Mouse (Mus musculus): ENCODE results near the gene Gm20388.

Gm20388 gene

DNA sequence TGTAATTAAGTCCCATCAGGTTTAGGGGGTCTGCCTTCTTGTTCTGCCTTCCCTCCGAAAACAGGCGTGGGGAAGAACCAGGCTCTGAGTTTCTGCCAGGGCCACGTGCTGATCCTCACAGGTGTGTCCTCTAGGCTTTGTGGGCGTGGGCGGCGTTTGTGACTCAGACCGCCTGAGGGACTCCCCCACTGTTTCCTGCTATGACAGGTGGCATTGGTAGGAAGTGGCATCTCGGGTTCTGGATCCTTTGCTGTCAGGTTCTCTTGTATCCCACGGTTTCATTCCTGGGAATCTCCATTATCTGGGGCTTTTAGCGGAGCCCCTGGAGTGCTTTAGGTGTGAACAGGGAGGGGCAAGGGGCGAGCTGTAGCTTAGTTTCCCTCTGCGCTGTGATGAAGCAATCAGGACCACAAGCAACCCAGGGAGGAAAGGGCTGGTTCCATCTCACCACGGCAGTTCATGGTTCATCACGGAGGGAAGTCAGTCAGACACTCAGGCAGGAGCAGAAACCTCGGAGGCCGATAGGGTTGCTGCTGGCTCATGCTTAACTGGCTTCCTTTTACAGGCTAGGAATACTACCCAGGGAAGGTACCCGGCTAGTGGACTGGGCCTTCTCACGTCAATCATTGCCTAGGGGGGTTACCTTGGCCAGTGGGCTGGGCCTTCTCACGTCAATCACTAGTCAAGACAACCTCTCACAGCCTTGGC, 791.3 kb downstream of the Gm20388 start:
- DNase-seq: no peak

DNA sequence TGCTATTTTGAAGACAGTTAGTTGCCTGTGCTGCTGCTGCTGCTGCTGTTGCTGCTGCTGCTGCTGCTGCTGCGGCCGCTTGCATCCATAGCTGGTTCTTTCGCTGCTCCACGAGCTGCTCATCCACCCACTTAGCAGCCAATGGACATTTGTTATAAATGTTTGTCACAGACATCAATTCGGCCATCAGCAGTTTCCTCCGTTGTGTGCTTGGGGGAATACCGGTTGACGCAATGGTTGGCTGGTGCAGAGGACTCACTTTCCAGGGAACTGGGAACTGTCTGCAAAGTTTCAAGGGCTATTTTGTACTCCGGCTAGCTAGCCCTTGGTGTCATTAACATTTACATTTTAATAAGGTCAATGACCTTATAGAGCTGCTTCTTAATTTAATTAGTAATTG, 793.6 kb downstream of the Gm20388 start:
- DNase-seq: no peak

DNA sequence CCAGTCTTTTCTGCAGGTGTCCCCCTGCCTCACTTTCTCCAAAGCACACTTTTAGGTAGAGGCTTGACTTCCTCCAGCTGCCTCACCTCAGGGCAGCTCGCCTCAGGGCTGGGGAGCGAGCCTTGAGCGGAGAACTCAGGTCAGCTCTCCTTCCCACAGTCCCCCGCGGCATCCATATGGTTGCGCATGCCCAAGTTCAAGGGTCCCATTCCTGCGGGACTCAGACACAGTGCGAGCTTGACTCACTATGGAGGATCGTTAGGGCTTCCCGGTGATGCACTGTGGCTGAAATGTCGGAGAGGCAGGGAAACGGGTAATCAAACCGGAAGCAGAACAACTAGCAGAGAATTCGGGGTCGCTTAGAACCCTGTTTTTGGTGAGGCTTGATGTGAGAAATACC, 794.5 kb downstream of the Gm20388 start:
- DNase-seq: no peak

DNA sequence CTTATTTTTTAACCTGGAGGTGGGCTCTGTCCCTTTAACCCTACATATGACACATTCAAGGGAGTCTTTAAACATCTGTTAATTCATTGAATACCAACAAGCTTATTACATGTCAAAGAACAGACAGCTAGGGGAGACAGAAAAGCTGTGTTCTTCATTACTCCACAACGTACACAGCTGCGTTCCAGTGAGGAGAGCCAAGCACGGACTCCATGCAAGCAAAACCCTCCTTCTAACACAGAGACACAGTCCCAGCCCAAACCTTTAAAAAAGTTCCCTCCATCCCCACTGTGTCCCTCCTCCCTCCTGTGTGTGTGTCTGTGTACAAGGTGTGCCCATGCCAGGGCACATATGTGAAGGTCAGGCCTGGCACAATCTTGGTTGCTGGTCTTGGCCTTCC, 795.6 kb downstream of the Gm20388 start:
- no peak for DNase-seq

DNA sequence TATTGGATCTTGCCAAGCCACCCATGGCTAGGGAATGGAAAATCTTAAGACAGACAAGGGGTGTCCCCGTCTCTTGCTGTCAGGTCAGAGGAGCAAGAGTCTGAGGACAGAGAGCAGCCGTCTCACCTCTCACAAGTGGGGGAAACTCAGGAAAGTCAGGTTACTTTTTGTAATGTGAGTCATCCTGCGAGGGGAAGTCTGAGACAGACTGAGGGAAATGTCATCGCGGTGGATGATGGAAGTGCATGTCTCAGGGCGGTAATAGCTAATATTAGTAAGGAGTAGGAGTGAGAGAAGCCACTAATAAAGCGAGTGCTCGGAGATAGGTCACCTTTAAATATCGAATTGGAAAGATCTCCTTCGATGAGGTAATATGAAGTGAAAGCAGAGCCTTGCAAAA, 798.5 kb downstream of the Gm20388 start:
- no peak for DNase-seq

DNA sequence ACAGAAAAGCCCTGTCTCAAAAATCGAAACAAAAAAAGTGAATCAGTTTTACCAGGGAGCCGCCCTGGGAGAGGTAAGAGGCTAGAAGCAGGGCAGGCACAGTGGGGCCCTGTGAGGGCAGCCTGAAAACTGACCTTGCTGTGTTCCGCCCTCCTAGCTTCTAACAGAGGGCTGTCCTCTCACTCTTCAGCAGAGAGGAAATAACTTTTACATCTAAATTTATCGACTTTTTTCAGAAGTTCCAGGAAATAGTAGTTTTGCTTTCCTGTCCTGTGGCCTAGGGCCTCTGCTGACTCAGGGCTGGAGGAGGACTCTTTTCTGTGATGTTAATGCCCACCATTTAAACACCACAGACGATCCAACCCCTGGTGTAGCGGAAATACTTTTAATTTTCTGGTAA, 804.6 kb downstream of the Gm20388 start:
- no peak for DNase-seq

DNA sequence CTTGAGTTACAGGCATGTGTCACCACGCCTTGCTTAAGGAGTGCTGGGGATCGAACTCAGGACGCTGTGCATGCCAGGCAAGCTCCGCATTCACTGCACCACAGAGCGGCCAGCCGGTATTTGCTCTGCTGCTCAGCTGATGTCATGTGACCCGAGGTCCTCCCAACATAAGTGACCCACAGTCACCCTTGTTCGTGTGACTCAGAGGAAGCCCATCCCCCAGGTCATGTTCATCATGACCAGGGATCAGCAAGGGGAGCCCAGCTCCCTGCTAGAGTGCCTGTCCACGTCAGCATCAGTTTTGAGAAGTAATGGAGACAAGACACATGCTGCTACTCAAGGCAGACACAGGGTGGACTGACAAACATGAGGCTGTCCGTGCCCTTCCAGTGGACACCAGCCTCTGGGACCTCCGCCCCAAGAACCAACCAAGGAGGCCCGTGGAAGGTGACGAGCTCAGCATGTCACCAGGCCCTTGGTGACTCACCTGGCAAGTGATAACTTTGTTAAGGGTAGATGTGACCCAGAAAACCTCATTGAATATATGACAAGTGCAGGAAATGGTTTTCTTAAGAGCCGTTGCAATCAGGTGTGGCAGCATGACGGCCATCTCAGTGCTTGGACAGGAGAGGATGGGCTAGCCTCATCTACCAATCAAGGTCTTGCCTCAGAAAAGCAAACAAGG, 805.5 kb downstream of the Gm20388 start:
- no peak for DNase-seq

DNA sequence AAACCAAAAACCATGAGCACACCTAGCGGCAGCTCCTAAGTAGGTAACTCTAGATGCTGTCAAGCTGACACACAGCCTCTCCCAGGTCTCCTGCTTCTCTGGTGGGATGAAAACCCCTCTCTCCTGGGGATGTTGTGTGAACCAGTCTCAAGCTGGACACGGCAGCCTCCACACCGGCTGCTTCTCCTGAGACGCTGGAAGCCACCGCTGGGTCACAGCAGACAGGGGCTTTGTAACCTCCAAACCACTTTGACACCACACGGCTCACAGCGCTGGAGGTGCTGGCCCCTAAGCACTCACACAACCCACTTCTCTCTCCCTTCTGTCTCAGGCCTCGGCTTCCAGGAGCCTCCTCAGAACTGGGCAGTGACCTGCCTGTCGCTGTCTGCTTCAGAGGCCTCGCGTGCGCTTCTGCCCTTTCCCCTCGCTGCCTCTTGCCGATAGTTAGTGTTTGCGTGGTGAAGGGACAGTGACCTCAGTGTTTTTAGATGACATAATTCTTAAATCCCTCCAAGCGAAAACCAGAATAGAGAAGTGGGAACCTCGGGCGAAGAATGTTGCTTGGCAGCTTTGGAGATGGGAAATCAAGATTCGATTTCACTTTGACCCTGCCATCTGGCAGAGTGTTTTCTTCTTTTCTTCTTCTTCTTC, 809.1 kb downstream of the Gm20388 start:
- DNase-seq: no peak

DNA sequence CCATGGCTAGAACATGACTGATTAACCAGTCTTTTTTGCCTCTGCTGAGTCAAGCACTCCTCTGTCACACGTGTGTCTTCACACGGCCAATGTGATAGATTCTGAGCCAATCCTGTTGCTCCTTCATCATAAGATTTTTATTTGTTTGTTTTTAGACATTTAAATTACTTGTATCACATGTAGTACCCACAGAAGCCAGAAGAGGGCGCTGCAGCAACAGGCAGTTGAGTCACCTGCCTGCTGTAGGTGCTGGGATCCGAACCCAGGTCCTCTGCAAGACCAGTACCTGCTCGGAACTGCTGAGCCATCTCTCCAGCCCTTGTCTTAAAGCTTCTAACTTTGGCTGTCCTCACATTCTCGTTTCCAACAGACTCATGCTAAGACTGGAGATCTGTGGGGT, 812.4 kb downstream of the Gm20388 start:
- DNase-seq: no peak

DNA sequence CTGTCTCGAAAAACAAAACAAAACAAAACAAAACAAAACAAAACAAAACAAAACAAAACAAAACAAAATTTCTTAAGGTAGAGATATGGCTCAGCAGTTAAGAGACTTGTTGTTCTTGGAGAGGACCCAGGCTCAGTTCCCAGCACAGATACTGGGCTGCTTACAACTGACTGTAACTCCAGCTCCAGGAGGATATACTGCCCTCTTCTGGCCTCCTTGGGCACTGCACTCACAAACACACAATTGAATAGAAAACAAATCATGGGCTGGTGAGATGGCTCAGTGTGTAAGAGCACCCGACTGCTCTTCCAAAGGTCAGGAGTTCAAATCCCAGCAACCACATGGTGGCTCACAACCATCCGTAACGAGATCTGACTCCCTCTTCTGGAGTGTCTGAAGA, 813.5 kb downstream of the Gm20388 start:
- peak in 1 of 2 experiments; percentile 30 for DNase-seq

DNA sequence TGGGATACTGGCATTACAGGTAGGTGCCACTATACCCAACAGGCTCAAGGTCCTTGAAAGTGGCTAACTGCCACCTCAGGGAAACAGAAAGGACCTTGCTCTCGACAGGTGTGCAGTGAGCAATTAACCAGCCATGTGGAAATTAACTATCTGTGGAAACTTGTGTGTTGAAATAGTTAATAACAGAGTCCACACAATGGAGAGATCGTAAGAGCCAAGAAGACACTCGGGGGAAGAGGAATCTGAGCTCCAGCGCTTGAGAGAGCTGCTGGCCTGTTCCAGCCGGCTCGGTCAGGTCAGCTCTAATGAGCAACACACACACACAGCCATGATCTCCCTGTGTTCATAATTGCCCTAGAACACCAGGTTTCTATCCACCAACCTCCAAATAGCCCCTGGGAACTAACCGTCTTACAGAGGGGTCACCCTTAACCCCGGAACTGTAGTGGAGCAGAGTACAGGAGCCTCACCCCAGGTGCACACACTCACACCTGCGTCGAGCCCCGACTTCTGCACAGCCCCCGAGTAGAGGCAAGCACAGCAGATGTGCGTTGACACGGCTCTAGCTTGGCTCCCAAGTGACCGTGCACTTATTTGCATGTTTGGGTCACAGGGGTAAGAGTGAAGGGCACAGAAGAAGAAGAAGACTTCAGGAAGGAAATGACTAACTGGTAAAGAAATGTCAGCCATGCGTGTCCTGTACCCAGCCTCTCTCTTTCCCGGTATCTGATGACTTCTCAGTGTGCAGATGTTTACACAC, 814.4 kb downstream of the Gm20388 start:
- DNase-seq: no peak

DNA sequence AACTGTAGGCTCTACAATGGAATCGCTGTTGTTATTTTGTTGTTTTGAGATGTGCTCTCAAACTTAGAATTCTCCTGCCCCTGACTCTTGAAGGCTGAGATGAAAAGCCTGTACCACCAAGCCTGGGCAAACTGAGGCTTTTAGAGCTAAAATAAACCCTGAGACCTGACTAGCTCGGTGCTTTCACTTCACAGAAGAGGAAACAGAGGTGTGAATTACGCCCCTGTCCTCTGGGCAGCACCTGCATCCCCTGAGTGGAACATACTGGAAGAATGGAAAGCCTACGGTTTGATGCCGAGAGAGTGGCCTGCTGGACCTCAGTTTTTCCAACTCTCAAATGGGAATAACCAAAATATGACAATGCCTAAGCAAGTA, 814.9 kb downstream of the Gm20388 start:
- no peak for DNase-seq

DNA sequence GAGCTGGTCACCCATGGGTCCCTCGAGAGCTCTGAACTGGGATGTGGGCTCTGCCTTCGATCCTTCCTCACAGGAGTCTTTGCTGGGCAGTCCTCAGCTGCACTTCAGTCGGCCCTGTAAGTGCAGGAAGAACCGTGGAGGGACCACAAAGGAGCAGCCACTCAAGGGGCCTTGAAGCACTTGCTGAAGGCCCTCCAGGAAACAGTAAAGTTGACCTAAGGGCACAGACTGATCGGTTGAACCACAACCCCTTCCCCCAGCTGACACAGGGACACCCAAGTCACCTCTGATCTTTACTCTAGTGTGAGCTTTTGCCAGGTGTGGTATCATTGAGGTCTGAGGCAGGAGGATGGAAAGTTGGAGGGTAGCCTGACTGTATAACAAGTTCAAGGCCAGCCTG, 815.4 kb downstream of the Gm20388 start:
- DNase-seq: no peak

DNA sequence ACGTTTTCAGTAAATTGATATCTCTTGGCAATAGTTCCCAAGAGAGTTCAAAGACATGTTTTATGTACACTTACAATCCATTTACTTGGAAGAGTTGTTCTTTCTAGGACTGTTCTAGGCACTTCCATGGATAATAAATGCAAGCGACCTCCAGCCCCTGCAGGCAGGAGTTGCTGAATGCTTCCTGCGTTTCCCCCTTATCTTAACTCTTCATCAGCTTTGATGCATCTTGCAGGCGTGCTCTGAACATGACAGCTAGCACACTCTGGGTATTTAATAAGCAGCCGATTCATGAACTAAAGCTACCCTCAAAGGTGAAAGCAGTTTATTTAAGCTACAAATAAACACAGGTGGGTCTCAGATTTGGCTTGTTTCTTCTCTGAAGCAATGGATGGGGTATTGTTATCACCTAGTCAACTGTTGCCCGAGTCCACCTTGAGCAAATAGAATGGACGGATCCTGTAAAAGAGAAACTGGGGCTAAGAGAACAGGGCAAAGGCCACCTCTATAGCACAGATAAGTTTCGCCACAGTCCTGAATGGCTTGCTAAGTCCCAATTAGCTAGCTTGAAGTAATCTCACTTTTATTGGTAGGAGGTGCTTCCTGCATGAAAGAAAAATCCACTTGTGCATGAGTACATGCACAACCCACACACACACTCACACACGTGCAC, 818.0 kb downstream of the Gm20388 start:
- DNase-seq: no peak

DNA sequence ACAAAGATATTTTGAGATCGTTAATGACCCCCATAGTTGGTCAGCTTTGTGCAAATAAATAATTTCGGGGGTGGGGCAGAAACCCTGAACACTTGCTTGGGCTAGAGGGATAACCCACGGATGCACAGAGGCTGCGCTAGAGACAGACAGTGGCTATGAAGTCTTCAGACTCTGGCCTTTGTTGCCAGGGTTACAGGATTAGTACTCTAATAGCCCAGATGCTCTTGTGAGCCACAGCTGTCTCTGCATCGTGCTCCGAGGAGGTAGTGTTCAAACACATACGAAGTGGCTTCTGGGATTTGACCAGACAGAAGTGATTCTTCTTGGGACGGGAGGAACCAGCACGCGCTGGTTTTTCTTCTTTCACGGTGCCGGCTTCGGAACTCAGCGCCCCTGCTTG, 820.9 kb downstream of the Gm20388 start:
- DNase-seq: no peak

DNA sequence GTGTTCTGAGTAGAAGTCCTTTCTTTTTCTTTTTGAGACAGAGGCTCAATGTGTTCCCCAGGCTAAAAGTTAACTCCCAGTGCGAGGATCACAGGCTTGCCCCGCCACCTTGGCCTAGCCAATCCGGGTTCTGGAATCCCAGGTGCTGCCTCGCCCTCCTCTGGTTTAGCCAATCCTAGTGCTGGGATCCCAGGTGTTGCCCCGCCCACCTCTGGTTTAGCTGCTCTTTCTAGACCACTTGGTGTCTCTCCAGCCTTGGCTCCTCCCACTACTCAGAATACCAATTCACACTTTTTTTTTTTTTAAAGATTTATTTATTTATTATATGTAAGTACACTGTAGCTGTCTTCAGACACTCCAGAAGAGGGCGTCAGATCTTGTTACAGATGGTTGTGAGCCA, 821.4 kb downstream of the Gm20388 start:
- peak in 1 of 2 experiments; percentile 27 for DNase-seq

DNA sequence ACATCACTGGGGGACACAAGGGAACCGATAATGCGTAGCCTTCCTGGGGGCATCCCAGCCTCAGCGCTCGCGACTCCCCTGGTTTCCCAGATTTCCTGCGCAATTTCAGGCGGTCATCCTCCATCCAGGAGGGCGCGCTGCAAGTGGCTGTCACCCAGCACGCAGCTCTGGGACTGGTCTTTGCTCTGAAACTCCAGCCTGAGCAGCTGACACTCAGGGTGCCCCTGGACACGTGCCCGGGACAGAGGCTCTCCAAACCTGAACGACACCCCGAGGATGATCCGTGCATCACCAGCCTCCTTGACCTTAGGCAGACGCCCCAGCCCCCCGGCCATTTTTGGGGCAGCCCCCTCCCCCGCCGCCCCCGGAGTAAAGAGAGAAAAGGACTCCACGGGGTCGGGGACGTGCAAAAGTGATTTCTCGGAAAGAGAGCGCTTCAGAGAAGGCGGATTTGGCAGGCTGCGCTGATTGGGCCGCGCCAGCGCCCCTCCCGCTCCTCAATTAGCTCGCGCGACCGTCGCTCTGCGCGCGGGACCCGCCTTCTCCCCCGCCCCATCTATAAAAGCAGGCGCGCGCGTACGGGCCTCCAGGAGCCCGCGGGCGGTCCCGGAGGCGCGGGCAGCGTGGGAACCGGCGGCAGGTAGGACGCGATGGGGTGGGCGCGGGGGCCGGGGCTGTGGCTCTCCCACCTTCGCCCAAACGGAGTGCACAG, 825.3 kb downstream of the Gm20388 start, which contains the start of gene Irf8:
Gene Irf8 (plus strand): TSS at position 589 of the 712 bp plus-strand sequence.
- DNase-seq: peak; percentile 87

DNA sequence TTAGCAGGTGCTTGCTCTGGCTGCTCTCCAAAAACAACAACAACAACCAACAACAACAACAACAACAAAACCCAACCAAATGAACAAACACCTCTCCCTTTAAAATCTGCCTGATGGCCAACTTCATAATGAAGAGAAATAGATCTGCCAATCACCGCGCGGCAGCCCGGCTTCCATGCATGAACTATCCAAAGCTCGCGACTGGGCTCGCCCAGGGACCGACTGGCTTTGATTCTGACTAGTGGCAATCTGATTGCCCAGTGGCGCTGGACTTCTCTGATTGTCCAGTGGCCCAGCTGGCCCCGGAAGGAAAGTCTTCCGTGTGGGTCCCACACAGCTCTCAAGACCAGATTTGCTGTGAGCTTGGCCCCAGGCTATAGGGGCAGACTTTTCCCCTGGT, 825.8 kb downstream of the Gm20388 start:
- DNase-seq: peak in 1 of 2 experiments; percentile 47

DNA sequence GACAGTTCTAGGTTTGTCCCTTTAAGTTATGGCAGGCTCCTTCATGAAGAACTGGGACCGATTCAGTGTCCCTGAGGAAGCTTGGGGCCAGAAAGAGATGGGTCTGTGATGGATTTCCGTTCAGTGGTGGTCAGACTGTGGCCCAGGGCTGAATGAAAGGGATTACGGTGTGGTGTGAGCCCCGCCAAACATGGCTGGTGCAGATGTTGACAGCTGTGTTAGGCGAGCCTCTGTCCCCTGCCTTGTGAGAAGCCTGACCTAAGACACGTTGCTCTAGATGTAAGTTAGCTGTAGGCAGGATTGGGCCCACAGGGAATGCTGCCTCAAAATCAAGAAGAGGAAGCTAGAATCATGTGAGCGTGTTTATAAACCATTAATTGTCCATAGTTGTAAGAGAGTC, 826.5 kb downstream of the Gm20388 start:
- DNase-seq: no peak

DNA sequence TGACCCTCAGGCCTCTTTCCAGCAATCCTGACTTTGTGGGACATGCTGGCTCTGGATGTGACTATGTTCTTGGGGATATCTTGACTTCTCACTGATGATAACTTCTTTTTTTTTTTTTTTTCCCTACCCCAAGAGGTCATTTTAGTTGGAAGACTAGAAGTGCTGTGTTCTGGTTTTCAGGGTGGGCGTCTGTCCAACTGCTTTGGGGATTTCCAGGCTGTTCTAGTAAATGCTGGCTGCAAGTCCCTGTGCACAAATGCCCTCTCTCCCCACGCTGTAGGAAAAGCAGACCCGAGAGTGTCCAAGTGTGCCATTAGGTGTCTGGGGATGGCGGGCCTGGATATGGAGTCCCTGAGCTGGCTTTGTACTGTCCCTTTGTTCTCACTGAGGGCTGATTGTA, 828.1 kb downstream of the Gm20388 start:
- DNase-seq: peak in 1 of 2 experiments; percentile 42

DNA sequence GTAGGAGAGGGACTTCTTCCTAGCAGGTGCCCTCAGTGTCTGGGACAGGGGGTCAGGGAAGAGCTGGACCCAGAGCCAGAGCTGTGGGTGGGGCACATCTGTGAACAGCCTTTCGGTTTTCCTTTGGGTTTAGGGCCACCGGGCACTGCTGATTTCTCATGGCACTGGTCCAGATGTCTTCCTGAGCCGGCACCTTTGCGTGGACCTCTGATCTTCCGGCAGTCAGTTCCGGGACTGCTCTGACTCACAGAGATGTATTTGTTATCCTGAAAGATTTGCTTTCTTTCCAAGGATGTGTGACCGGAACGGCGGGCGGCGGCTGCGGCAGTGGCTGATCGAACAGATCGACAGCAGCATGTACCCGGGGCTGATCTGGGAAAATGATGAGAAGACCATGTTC, 828.9 kb downstream of the Gm20388 start:
- no peak for DNase-seq

DNA sequence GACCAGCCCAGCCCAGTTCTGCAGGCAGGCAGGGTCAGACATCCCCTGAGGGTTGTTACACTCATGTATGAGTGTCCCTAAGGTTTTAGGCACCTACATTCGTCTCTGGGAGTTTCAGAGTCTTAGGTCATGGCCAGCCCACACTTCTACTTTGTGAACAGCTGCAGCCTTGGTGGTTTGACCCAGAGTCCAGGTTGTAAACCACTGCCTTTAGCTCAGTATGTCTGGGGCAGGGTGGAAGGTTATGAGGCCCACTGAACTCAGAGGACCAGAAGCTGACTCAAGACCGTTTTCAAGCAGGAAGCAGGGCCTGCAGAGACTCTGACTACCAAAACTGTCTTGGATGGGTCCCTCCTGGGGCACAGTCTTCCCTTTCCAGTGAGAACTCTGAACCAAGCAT, 829.9 kb downstream of the Gm20388 start:
- no peak for DNase-seq
